Mouse (Mus musculus) liver, postnatal 0 days (tissue): ENCODE measurements around the gene Pip4k2b.

ENCODE experiments used
- CTCF ChIP-seq: sonication (generic); IDR thresholded peaks from 2 replicates; pipeline ENCODE4 v1.5.1; 2016; ENCODE audit warnings: antibody characterized with exemption, low read depth
- EP300 ChIP-seq: IDR thresholded peaks from 2 replicates; pipeline ENCODE4 v1.6.1; 2016; ENCODE audit warnings: antibody characterized with exemption, low read depth, mild to moderate bottlenecking

- no peak for TF ChIP-seq CTCF
- no peak for TF ChIP-seq EP300
Observed at GRCm38 (mm10) chr11:97670234-97671176, 74.0 kb downstream of the Pip4k2b start.
